23 mouse cellular contexts compared by ENCODE assay signal in genomic region chr16:37562961-37563360, GRCm38 (mm10). TPM values are rescaled to one million over a fixed set of nuclear protein-coding genes. Genes with fewer than 3 reads are reported as not detected.
DNase-seq lines count a peak whose midpoint lies in the region; ATAC-seq and TF ChIP-seq lines count a peak whose summit lies in the region.
"Had no signal": no experiment of that assay in that cellular context is flagged by ENCODE, and none has a peak within 500 bp of the region (broad histone marks: within the 10 kb centered on the region; RNA-seq: fewer than 3 reads in every experiment).

No protein-coding gene starts in this region.

- H3K27me3 ChIP-seq in forebrain, postnatal 0 days (ENCODE audit: insufficient read depth, low read length): no peaks in the 10 kb centered on the region
- H3K27me3 ChIP-seq in forebrain, embryonic 16.5 days (replicated peaks; ENCODE audit: control insufficient read depth, insufficient read depth, low read length): no peaks in the 10 kb centered on the region
- H3K27me3 ChIP-seq: embryonic facial prominence, embryonic 12.5 days; forebrain, embryonic 12.5 days; hindbrain, embryonic 13.5 days had no signal

- peaks cover 4% of the 10 kb centered on the region; the same call in 1 of the 2 replicates for H3K36me3 ChIP-seq in forebrain, postnatal 0 days (ENCODE audit: insufficient read depth)
- H3K36me3 ChIP-seq in forebrain, embryonic 16.5 days (ENCODE audit: control insufficient read depth, insufficient read depth): peaks cover 3% of the 10 kb centered on the region; the same call in 1 of the 2 replicates

- H3K4me2 ChIP-seq in forebrain, postnatal 0 days (ENCODE audit: low read depth): no peak overlapping the region
- no peak overlapping the region for H3K4me2 ChIP-seq in forebrain, embryonic 16.5 days (ENCODE audit: low read length)
- H3K4me2 ChIP-seq: embryonic facial prominence, embryonic 12.5 days; forebrain, embryonic 12.5 days; hindbrain, embryonic 13.5 days had no signal

- H3K9me3 ChIP-seq in forebrain, postnatal 0 days (ENCODE audit: low read length): no peaks in the 10 kb centered on the region
- H3K9me3 ChIP-seq in forebrain, embryonic 16.5 days (ENCODE audit: control insufficient read depth, low read length): no peaks in the 10 kb centered on the region
- H3K9me3 ChIP-seq: embryonic facial prominence, embryonic 12.5 days; forebrain, embryonic 12.5 days; G1E; hindbrain, embryonic 13.5 days had no signal

- 66% methylated on average over 5 of the region's 5 CpGs for WGBS in forebrain, postnatal 0 days
- WGBS in forebrain, embryonic 16.5 days: 72% methylated on average over 5 of the region's 5 CpGs

- H3K4me3 ChIP-seq in forebrain, postnatal 0 days (ENCODE audit: low read depth, low read length): no peak overlapping the region
- H3K4me3 ChIP-seq in forebrain, embryonic 16.5 days (replicated peaks; ENCODE audit: low read length): no peak overlapping the region
- H3K4me3 ChIP-seq: embryonic facial prominence, embryonic 12.5 days; forebrain, embryonic 12.5 days; hindbrain, embryonic 13.5 days had no signal

- TF ChIP-seq CTCF in forebrain, postnatal 0 days (IDR thresholded peaks at IDR 0.05; ENCODE audit: low read depth): no peak

- peak; percentile 21; the same call in 1 of the 2 replicates for ATAC-seq in forebrain, postnatal 0 days
- no peak for ATAC-seq in forebrain, embryonic 16.5 days
- no peak for ATAC-seq in erythroblast, adult 5-6 weeks (replicated peaks; ENCODE audit: low FRiP score, poor library complexity, severe bottlenecking)
- ATAC-seq: CD4-positive, CD25-positive, alpha-beta regulatory T cell, adult 4 months; hindbrain, postnatal 0 days had no signal

- H3K27ac ChIP-seq in forebrain, postnatal 0 days (ENCODE audit: low read depth, low read length): peak overlapping the region; percentile 45
- H3K27ac ChIP-seq in forebrain, embryonic 16.5 days (ENCODE audit: low read length): no peak overlapping the region
- H3K27ac ChIP-seq: embryonic facial prominence, embryonic 12.5 days; forebrain, embryonic 12.5 days; hindbrain, embryonic 13.5 days; hindbrain, postnatal 0 days had no signal

- H3K4me1 ChIP-seq in forebrain, postnatal 0 days (ENCODE audit: insufficient read depth): 0 out of 2 replicates have a peak, but pooled peaks cover 12% of the 10 kb centered on the region
- H3K4me1 ChIP-seq in forebrain, embryonic 16.5 days (replicated peaks; ENCODE audit: control insufficient read depth, insufficient read depth, low read length): peaks cover 6% of the 10 kb centered on the region

- no peak for DNase-seq in forebrain, postnatal 0 days
- peak; percentile 15 to 42 for DNase-seq in left cerebral cortex, adult 18-20 months (ENCODE audit: low spot score in 2 of 2)
- DNase-seq in left cerebral cortex, adult 11 months (ENCODE audit: low spot score): no peak
- DNase-seq in right cerebral cortex, adult 2 months (ENCODE audit: low spot score in 2 of 2): peak; percentile 33 to 38
- no peak for DNase-seq in right cerebral cortex, adult 18-20 months
- DNase-seq in right cerebral cortex, postnatal 14 days: peak; percentile 10
- DNase-seq: adrenal gland, postnatal 10 days; B cell, adult 2 months; cerebellum, adult 11-12 months; cerebellum, adult 9-10 months; cerebellum, postnatal 25 days; gastrocnemius, postnatal 10 days; heart, postnatal 10 days had no signal

- no peak overlapping the region for H3K9ac ChIP-seq in forebrain, postnatal 0 days
- no peak overlapping the region for H3K9ac ChIP-seq in forebrain, embryonic 16.5 days (replicated peaks; ENCODE audit: low read depth, low read length)
- H3K9ac ChIP-seq: embryonic facial prominence, embryonic 12.5 days; forebrain, embryonic 12.5 days; hindbrain, embryonic 13.5 days had no signal

RNA-seq across cellular contexts. Expression of gene Hgd, which starts 17.0 kb away (rescaled TPM):
- total RNA-seq in forebrain, postnatal 0 days (2014; rRNA removed): not detected in 2 replicates
- 0.44 TPM in 1 of 2 replicates, not detected in the other for polyA plus RNA-seq in forebrain, postnatal 0 days (2015; fragmentation: Nextera tagmentation; extraction: Ambion mirVana)
- 0.19 and 0.23 TPM in 2 replicates for polyA plus RNA-seq in forebrain, embryonic 16.5 days (2015; fragmentation: Nextera tagmentation; extraction: Ambion mirVana)
- total RNA-seq in left cerebral cortex, adult 18-20 months (2021): not detected
- not detected in 2 replicates for total RNA-seq in erythroblast, adult 5-6 weeks (2015; ENCODE audit: low replicate concordance)
- not detected in 2 replicates for total RNA-seq in erythroblast, adult 5-6 weeks (2017; ENCODE audit: low replicate concordance)
- total RNA-seq: G1E; hematopoietic stem cell, adult 5-6 weeks; hindbrain, postnatal 0 days had no signal
- polyA plus RNA-seq: cortical plate, adult 2 months; G1E had no signal

RNA-seq across cellular contexts. Expression of gene Rabl3, which starts 23.3 kb away (rescaled TPM):
- total RNA-seq in forebrain, postnatal 0 days (2014; rRNA removed): 4.7 and 8.2 TPM in 2 replicates
- polyA plus RNA-seq in forebrain, postnatal 0 days (2015; fragmentation: Nextera tagmentation; extraction: Ambion mirVana): 9.9 and 12.4 TPM in 2 replicates
- 16.6 and 17.0 TPM in 2 replicates for polyA plus RNA-seq in forebrain, embryonic 16.5 days (2015; fragmentation: Nextera tagmentation; extraction: Ambion mirVana)
- total RNA-seq in left cerebral cortex, adult 18-20 months (2021): 1 to 10 TPM; 8.3 TPM
- 4.4 and 5.4 TPM in 2 replicates for total RNA-seq in erythroblast, adult 5-6 weeks (2015; ENCODE audit: low replicate concordance)
- 1.5 and 2.0 TPM in 2 replicates for total RNA-seq in erythroblast, adult 5-6 weeks (2017; ENCODE audit: low replicate concordance)

RNA-seq across cellular contexts. Expression of gene Gtf2e1, which starts 23.4 kb away (rescaled TPM):
- 32.7 and 34.2 TPM in 2 replicates for total RNA-seq in forebrain, postnatal 0 days (2014; rRNA removed)
- polyA plus RNA-seq in forebrain, postnatal 0 days (2015; fragmentation: Nextera tagmentation; extraction: Ambion mirVana): 24.5 and 25.2 TPM in 2 replicates
- polyA plus RNA-seq in forebrain, embryonic 16.5 days (2015; fragmentation: Nextera tagmentation; extraction: Ambion mirVana): 40.4 and 46.0 TPM in 2 replicates
- 10 to 100 TPM; 15.1 to 15.5 TPM for total RNA-seq in left cerebral cortex, adult 18-20 months (2021)
- 3.1 and 6.1 TPM in 2 replicates for total RNA-seq in erythroblast, adult 5-6 weeks (2015; ENCODE audit: low replicate concordance)
- total RNA-seq in erythroblast, adult 5-6 weeks (2017; ENCODE audit: low replicate concordance): 2.8 and 3.8 TPM in 2 replicates

Comparison
In these comparisons a context has a peak if more than half of its experiments do, and no peak if none do; other contexts are left out.
1. DNase-seq: peak in left cerebral cortex, adult 18-20 months (2 of 2), right cerebral cortex, adult 2 months (2 of 2) and right cerebral cortex, postnatal 14 days (single experiment); none in forebrain, postnatal 0 days (single experiment), left cerebral cortex, adult 11 months (single experiment) and right cerebral cortex, adult 18-20 months (single experiment).